Mouse (Mus musculus) kidney, adult 2 months (tissue): ENCODE results near the gene Lmod3. TPM values are rescaled to one million over a fixed set of nuclear protein-coding genes. Genes with fewer than 3 reads are reported as not detected.

Experiments used
- DNase-seq: peaks from one replicate; pipeline ENCODE4 v3.0.0; 2021
- H3K27ac ChIP-seq: fragments of 200-500 bp; 2 replicates; pipeline ENCODE4 v1.5.1; 2012; ENCODE audit warnings: low read depth, low read length, control low read depth, inconsistent platforms; ENCODE audit not compliant: insufficient read depth
- H3K27me3 ChIP-seq: fragments of 200-500 bp; replicated peaks from 2 replicates; pipeline ENCODE4 v1.6.1; 2012; ENCODE audit warnings: mild to moderate bottlenecking, moderate library complexity, low read length, inconsistent platforms; ENCODE audit not compliant: control insufficient read depth, insufficient read depth
- H3K36me3 ChIP-seq: fragments of 200-500 bp; 2 replicates; pipeline ENCODE4 v1.6.1; 2012; ENCODE audit warnings: mild to moderate bottlenecking, moderate library complexity, low read length, inconsistent platforms; ENCODE audit not compliant: control insufficient read depth, insufficient read depth
- H3K4me1 ChIP-seq: fragments of 200-500 bp; 2 replicates; pipeline ENCODE4 v1.6.1; 2011; ENCODE audit warnings: low read length; ENCODE audit not compliant: control insufficient read depth, insufficient read depth
- H3K4me3 ChIP-seq: fragments of 200-500 bp; 2 replicates; pipeline ENCODE4 v1.5.1; 2011; ENCODE audit warnings: mild to moderate bottlenecking, low read depth, low read length, control low read depth; ENCODE audit not compliant: insufficient read depth
- CTCF ChIP-seq: fragments of 200-500 bp; conservative IDR thresholded peaks from 2 replicates; pipeline ENCODE4 v1.5.1; 2011; ENCODE audit warnings: low read depth, mild to moderate bottlenecking, control low read depth, low read length, moderate library complexity, mixed read lengths; ENCODE audit not compliant: insufficient read depth, insufficient read length
- POLR2A ChIP-seq: fragments of 200-500 bp; IDR thresholded peaks from one replicate; pipeline ENCODE4 v1.6.1; 2011; ENCODE audit warnings: low read depth, low read length, control low read depth
- WGBS: fragments of 180-500 bp; shearing (Covaris S2); methylation state at CpG from one replicate; pipeline ENCODE4 v1.1.7; 2018; 5-methylcytosine and 5-hydroxymethylcytosine counted together
- polyA plus RNA-seq: library from polyadenylated mRNA; depleted of rRNA; stranded (reverse); fragments of >200 nt; gene quantifications from 2 replicates; pipeline ENCODE4 v1.2.3, GENCODE M21; 2012; rRNA removed

Lmod3 gene
- polyA plus RNA-seq, 1 experiment, result 1.2 TPM

GRCm38 (mm10) chr6:97202477-97202876 is 50.1 kb downstream of the Lmod3 start:
- TF ChIP-seq POLR2A (no peak), CTCF (no peak)
- Histone ChIP-seq H3K27ac (no peak overlapping the region), H3K4me3 (no peak overlapping the region), H3K27me3 (no peaks in the 10 kb centered on the region), H3K4me1 (peaks cover 3% of the 10 kb centered on the region; the same call in 1 of the 2 replicates), H3K36me3 (no peaks in the 10 kb centered on the region; the same call in 1 of the 2 replicates)
- WGBS, result 89% methylated on average over 3 of the region's 3 CpGs
- no peak for DNase-seq

DNA sequence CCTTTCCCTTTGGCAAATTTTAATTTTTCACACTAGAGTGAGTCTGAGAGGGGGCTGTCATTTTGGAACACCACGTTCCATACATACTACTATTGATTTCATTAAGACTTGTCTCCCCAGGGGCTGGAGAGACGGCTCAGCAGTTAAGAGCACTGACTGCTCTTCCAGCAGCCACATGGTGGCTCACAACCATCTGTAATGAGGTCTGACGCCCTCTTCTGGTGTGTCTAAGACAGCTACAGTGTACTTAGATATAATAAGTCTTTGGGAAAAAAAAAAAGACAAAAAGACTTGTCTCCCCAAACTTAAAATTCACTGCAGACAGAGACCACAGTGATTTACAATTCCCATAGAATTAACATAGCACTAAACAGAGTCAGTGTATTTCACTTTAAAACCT is 52.1 kb downstream of the Lmod3 start:
- no peak for TF ChIP-seq CTCF
- no peak for TF ChIP-seq POLR2A
- H3K4me1 ChIP-seq, result peaks cover 3% of the 10 kb centered on the region; the same call in 1 of the 2 replicates
- peaks cover 7% of the 10 kb centered on the region for H3K36me3 ChIP-seq
- WGBS, result 58% methylated on average over 3 of the region's 3 CpGs
- H3K27ac ChIP-seq, result no peak overlapping the region
- DNase-seq, result no peak
- H3K4me3 ChIP-seq, result no peak overlapping the region
- no peaks in the 10 kb centered on the region for H3K27me3 ChIP-seq

Other genes starting within 250 kb of the Lmod3 start
- gene Fam19a4, start 192.3 kb downstream of the Lmod3 start, polyA plus RNA-seq, result not detected in 2 replicates
- 12.8 and 13.9 TPM in 2 replicates for gene Eogt, start 103.6 kb downstream of the Lmod3 start, polyA plus RNA-seq
- gene Tmf1, start 73.6 kb downstream of the Lmod3 start, polyA plus RNA-seq, result 3.2 and 4.1 TPM in 2 replicates
- 11.0 and 16.6 TPM in 2 replicates for gene Uba3, start 47.1 kb downstream of the Lmod3 start, polyA plus RNA-seq
- 57.0 and 66.0 TPM in 2 replicates for gene Arl6ip5, start 42.1 kb downstream of the Lmod3 start, polyA plus RNA-seq